Mouse (Mus musculus) cerebellum, adult 18-20 months (tissue): Measurements from ENCODE around the gene Tmem39b.
"Not testable (repeated sequence)": the region's sequence is repeated elsewhere in the genome, so short reads cannot be mapped to it uniquely, and the experiment has no call there.

ENCODE experiments used
- DNase-seq, 2 experiments: peaks; one replicate each; pipeline ENCODE4 v3.0.0; 2021

Tmem39b gene

GRCm38 (mm10) chr4:129696158-129696985 is at the start of gene Tmem39b:
Tmem39b (minus strand) TSS chr4:129696838.
- DNase-seq = peak; percentile 94 to 95

GRCm38 (mm10) chr4:129746106-129746505 is 49.5 kb upstream of the Tmem39b start:
- no peak for DNase-seq

GRCm38 (mm10) chr4:129743494-129743893 is 46.9 kb upstream of the Tmem39b start:
- DNase-seq = no peak

GRCm38 (mm10) chr4:129743010-129743390 is 46.4 kb upstream of the Tmem39b start:
- peak; percentile 15 to 16 for DNase-seq

GRCm38 (mm10) chr4:129742232-129743009 is 45.8 kb upstream of the Tmem39b start, which contains the start of gene Khdrbs1:
Khdrbs1 (minus strand) TSS chr4:129742303.
- peak; percentile 95 for DNase-seq

- no peak for DNase-seq
Measured at GRCm38 (mm10) chr4:129741974-129742231, 45.3 kb upstream of the Tmem39b start.

- DNase-seq = peak in 1 of 2 experiments; percentile 38
Measured at GRCm38 (mm10) chr4:129741251-129741973, 44.8 kb upstream of the Tmem39b start.

- no peak for DNase-seq
Measured at GRCm38 (mm10) chr4:129739111-129739645, 42.5 kb upstream of the Tmem39b start.

- no peak for DNase-seq
Measured at GRCm38 (mm10) chr4:129736173-129736572, 39.5 kb upstream of the Tmem39b start.

- not testable (repeated sequence) for DNase-seq
Measured at GRCm38 (mm10) chr4:129735485-129735884, 38.8 kb upstream of the Tmem39b start.

GRCm38 (mm10) chr4:129731423-129731822 is 34.8 kb upstream of the Tmem39b start:
- no peak for DNase-seq

GRCm38 (mm10) chr4:129716310-129716709 is 19.7 kb upstream of the Tmem39b start:
- no peak for DNase-seq

GRCm38 (mm10) chr4:129709486-129710129 is 13.0 kb upstream of the Tmem39b start:
- no peak for DNase-seq

- no peak for DNase-seq
Measured at GRCm38 (mm10) chr4:129706750-129707149, 10.1 kb upstream of the Tmem39b start.

- DNase-seq = peak in 1 of 2 experiments; percentile 22
Measured at GRCm38 (mm10) chr4:129702454-129702853, 5.8 kb upstream of the Tmem39b start.

GRCm38 (mm10) chr4:129701503-129702377 is 5.1 kb upstream of the Tmem39b start:
- peak; percentile 84 to 87 for DNase-seq

- DNase-seq = not testable (repeated sequence)
Measured at GRCm38 (mm10) chr4:129700661-129701060, 4.0 kb upstream of the Tmem39b start.

GRCm38 (mm10) chr4:129700216-129700615 is 3.6 kb upstream of the Tmem39b start:
- DNase-seq = no peak

- DNase-seq = no peak
Measured at GRCm38 (mm10) chr4:129697191-129697590, 553 bp upstream of the Tmem39b start.

GRCm38 (mm10) chr4:129695815-129696157 is 852 bp downstream of the Tmem39b start:
- no peak for DNase-seq

GRCm38 (mm10) chr4:129684531-129684930 is 12.1 kb downstream of the Tmem39b start:
- DNase-seq = no peak
